Mouse (Mus musculus): Measurements from ENCODE around the gene Dmc1. TPM values are rescaled to one million over a fixed set of nuclear protein-coding genes. Genes with fewer than 3 reads are reported as not detected.

Dmc1 gene
- polyA plus RNA-seq, 1 experiment, result not detected

- no peak for TF ChIP-seq CTCF (conservative IDR thresholded peaks at IDR 0.05; ENCODE audit: insufficient read depth, insufficient read length, low read depth, low read length)
- no peak for TF ChIP-seq POLR2A (IDR thresholded peaks at IDR 0.05; ENCODE audit: low read depth, low read length)
- DNase-seq, result peak; percentile 87
- H3K4me3 ChIP-seq (ENCODE audit: insufficient read depth, low read depth, low read length), result peak overlapping the region; percentile 87
- under 1% methylated on average over 44 of the region's 52 CpGs for WGBS
- H3K36me3 ChIP-seq (ENCODE audit: control insufficient read depth, insufficient read depth, low read length), result peaks cover 2% of the 10 kb centered on the region; the same call in 1 of the 2 replicates
- peak overlapping the region; percentile 96 for H3K27ac ChIP-seq (ENCODE audit: insufficient read depth, low read depth, low read length)
- H3K4me1 ChIP-seq (ENCODE audit: control insufficient read depth, insufficient read depth, low read length), result peaks cover 2% of the 10 kb centered on the region; the same call in 1 of the 2 replicates
- no peaks in the 10 kb centered on the region for H3K27me3 ChIP-seq (replicated peaks; ENCODE audit: control insufficient read depth, insufficient read depth, low read length)
These were observed 58.9 kb downstream of the Dmc1 start for GRCm38 (mm10) chr15:79545921-79546399.

- WGBS, result 0% methylated on average over 3 of the region's 3 CpGs
- peak overlapping the region; percentile 87 for H3K4me3 ChIP-seq (ENCODE audit: insufficient read depth, low read depth, low read length)
- H3K27ac ChIP-seq (ENCODE audit: insufficient read depth, low read depth, low read length), result peak overlapping the region; percentile 96; the same call in 1 of the 2 replicates
- no peaks in the 10 kb centered on the region for H3K27me3 ChIP-seq (replicated peaks; ENCODE audit: control insufficient read depth, insufficient read depth, low read length)
- no peak for DNase-seq
- TF ChIP-seq CTCF (conservative IDR thresholded peaks at IDR 0.05; ENCODE audit: insufficient read depth, insufficient read length, low read depth, low read length), result no peak
- TF ChIP-seq POLR2A (IDR thresholded peaks at IDR 0.05; ENCODE audit: low read depth, low read length), result no peak
- peaks cover 2% of the 10 kb centered on the region; the same call in 1 of the 2 replicates for H3K4me1 ChIP-seq (ENCODE audit: control insufficient read depth, insufficient read depth, low read length)
- H3K36me3 ChIP-seq (ENCODE audit: control insufficient read depth, insufficient read depth, low read length), result peaks cover 3% of the 10 kb centered on the region; the same call in 1 of the 2 replicates
These were observed 59.4 kb downstream of the Dmc1 start for GRCm38 (mm10) chr15:79545496-79545895.

GRCm38 (mm10) chr15:79543968-79544367, 60.9 kb downstream of the Dmc1 start:
- DNase-seq, result no peak
- H3K4me3 ChIP-seq (ENCODE audit: insufficient read depth, low read depth, low read length), result no peak overlapping the region
- H3K36me3 ChIP-seq (ENCODE audit: control insufficient read depth, insufficient read depth, low read length), result peaks cover 11% of the 10 kb centered on the region

GRCm38 (mm10) chr15:79533796-79534195, 71.1 kb downstream of the Dmc1 start:
- Histone ChIP-seq H3K36me3 (ENCODE audit: control insufficient read depth, insufficient read depth, low read length) (peaks cover 41% of the 10 kb centered on the region), H3K4me1 (ENCODE audit: control insufficient read depth, insufficient read depth, low read length) (peaks cover 3% of the 10 kb centered on the region; the same call in 1 of the 2 replicates), H3K27me3 (replicated peaks; ENCODE audit: control insufficient read depth, insufficient read depth, low read length) (no peaks in the 10 kb centered on the region), H3K4me3 (ENCODE audit: insufficient read depth, low read depth, low read length) (no peak overlapping the region), H3K27ac (ENCODE audit: insufficient read depth, low read depth, low read length) (no peak overlapping the region)
- 60% methylated on average over 3 of the region's 3 CpGs for WGBS
- TF ChIP-seq CTCF (conservative IDR thresholded peaks at IDR 0.05; ENCODE audit: insufficient read depth, insufficient read length, low read depth, low read length), result no peak
- TF ChIP-seq POLR2A (IDR thresholded peaks at IDR 0.05; ENCODE audit: low read depth, low read length), result no peak
- DNase-seq, result no peak

More at GRCm38 (mm10) chr15:79543968-79544367, 60.9 kb downstream of the Dmc1 start:
- no peaks in the 10 kb centered on the region for H3K27me3 ChIP-seq (replicated peaks; ENCODE audit: control insufficient read depth, insufficient read depth, low read length)
- TF ChIP-seq POLR2A (IDR thresholded peaks at IDR 0.05; ENCODE audit: low read depth, low read length) (no peak), CTCF (conservative IDR thresholded peaks at IDR 0.05; ENCODE audit: insufficient read depth, insufficient read length, low read depth, low read length) (no peak)
- no peak overlapping the region for H3K27ac ChIP-seq (ENCODE audit: insufficient read depth, low read depth, low read length)
- H3K4me1 ChIP-seq (ENCODE audit: control insufficient read depth, insufficient read depth, low read length), result peaks cover 2% of the 10 kb centered on the region; the same call in 1 of the 2 replicates
- WGBS, result 88% methylated on average over 3 of the region's 3 CpGs

- no peak for DNase-seq
- Histone ChIP-seq H3K4me1 (ENCODE audit: control insufficient read depth, insufficient read depth, low read length) (peaks cover 3% of the 10 kb centered on the region; the same call in 1 of the 2 replicates), H3K4me3 (ENCODE audit: insufficient read depth, low read depth, low read length) (no peak overlapping the region), H3K27ac (ENCODE audit: insufficient read depth, low read depth, low read length) (no peak overlapping the region), H3K36me3 (ENCODE audit: control insufficient read depth, insufficient read depth, low read length) (peaks cover 26% of the 10 kb centered on the region), H3K27me3 (replicated peaks; ENCODE audit: control insufficient read depth, insufficient read depth, low read length) (no peaks in the 10 kb centered on the region)
- TF ChIP-seq CTCF (conservative IDR thresholded peaks at IDR 0.05; ENCODE audit: insufficient read depth, insufficient read length, low read depth, low read length), result no peak
- TF ChIP-seq POLR2A (IDR thresholded peaks at IDR 0.05; ENCODE audit: low read depth, low read length), result no peak
- WGBS, result 54% methylated on average over 7 of the region's 7 CpGs
These were observed 75.0 kb downstream of the Dmc1 start for GRCm38 (mm10) chr15:79529935-79530334.

GRCm38 (mm10) chr15:79527991-79528639, 76.8 kb downstream of the Dmc1 start:
- no peaks in the 10 kb centered on the region for H3K27me3 ChIP-seq (replicated peaks; ENCODE audit: control insufficient read depth, insufficient read depth, low read length)
- peaks cover 3% of the 10 kb centered on the region; the same call in 1 of the 2 replicates for H3K4me1 ChIP-seq (ENCODE audit: control insufficient read depth, insufficient read depth, low read length)
- H3K36me3 ChIP-seq (ENCODE audit: control insufficient read depth, insufficient read depth, low read length), result peaks cover 18% of the 10 kb centered on the region
- no peak for DNase-seq
- TF ChIP-seq POLR2A (IDR thresholded peaks at IDR 0.05; ENCODE audit: low read depth, low read length), result no peak
- TF ChIP-seq CTCF (conservative IDR thresholded peaks at IDR 0.05; ENCODE audit: insufficient read depth, insufficient read length, low read depth, low read length), result no peak
- WGBS, result 49% methylated on average over 5 of the region's 5 CpGs
- no peak overlapping the region for H3K27ac ChIP-seq (ENCODE audit: insufficient read depth, low read depth, low read length)
- no peak overlapping the region for H3K4me3 ChIP-seq (ENCODE audit: insufficient read depth, low read depth, low read length)

- Histone ChIP-seq H3K4me1 (ENCODE audit: control insufficient read depth, insufficient read depth, low read length) (peaks cover 3% of the 10 kb centered on the region; the same call in 1 of the 2 replicates), H3K27me3 (replicated peaks; ENCODE audit: control insufficient read depth, insufficient read depth, low read length) (no peaks in the 10 kb centered on the region), H3K36me3 (ENCODE audit: control insufficient read depth, insufficient read depth, low read length) (peaks cover 14% of the 10 kb centered on the region), H3K27ac (ENCODE audit: insufficient read depth, low read depth, low read length) (no peak overlapping the region), H3K4me3 (ENCODE audit: insufficient read depth, low read depth, low read length) (no peak overlapping the region)
- no peak for TF ChIP-seq CTCF (conservative IDR thresholded peaks at IDR 0.05; ENCODE audit: insufficient read depth, insufficient read length, low read depth, low read length)
- no peak for TF ChIP-seq POLR2A (IDR thresholded peaks at IDR 0.05; ENCODE audit: low read depth, low read length)
- DNase-seq, result no peak
- 54% methylated on average over 4 of the region's 4 CpGs for WGBS
These were observed 77.7 kb downstream of the Dmc1 start for GRCm38 (mm10) chr15:79527192-79527591.
